Mouse (Mus musculus) small intestine, adult 2 months (tissue): Measurements from ENCODE around the gene Vsx2.

ENCODE experiments used
- CTCF ChIP-seq: fragments of 200-500 bp; IDR thresholded peaks from 2 replicates; pipeline ENCODE4 v1.5.1; 2012; ENCODE audit warnings: low read depth, mild to moderate bottlenecking, control low read depth, inconsistent platforms, low read length, moderate library complexity, mixed read lengths; ENCODE audit not compliant: insufficient replicate concordance, insufficient read length; ENCODE audit errors: extremely low read depth
- POLR2A ChIP-seq: fragments of 200-500 bp; IDR thresholded peaks from 2 replicates; pipeline ENCODE4 v1.6.1; 2012; ENCODE audit warnings: low read depth, mild to moderate bottlenecking, control low read depth, inconsistent platforms, low read length, moderate library complexity

DNA sequence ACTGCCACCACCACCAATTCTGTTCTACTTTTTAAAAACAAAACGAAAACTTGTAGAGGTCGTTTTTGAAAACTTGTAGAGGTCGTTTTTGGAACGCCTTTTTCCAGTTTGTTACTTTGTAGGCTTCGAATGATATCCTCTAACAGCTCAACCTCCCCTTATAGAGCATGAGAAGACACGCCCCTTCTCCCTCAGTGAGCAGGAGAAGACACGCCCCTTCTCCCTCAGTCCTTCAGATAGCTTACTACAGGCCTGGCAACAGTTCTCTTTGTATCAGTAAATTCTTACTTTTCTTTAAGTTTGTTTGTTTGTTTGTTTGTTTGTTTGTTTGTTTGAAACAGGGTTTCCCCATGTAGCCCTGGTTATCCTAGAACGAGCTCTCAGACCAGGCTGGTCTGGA is 14.3 kb upstream of the Vsx2 start:
- TF ChIP-seq CTCF (no peak), POLR2A (no peak)
